Mouse (Mus musculus) gastrocnemius, adult 8-10 months (tissue): ENCODE data around the gene Il2rb. TPM values are rescaled to one million over a fixed set of nuclear protein-coding genes. Genes with fewer than 3 reads are reported as not detected.

Experiments used
- DNase-seq, 2 experiments: peaks; one replicate each; pipeline ENCODE4 v3.0.0; 2022; ENCODE audit warnings: low spot score in 2 of 2
- total RNA-seq, 4 experiments: library from RNA; stranded (reverse); gene quantifications; 2 replicates each; pipeline ENCODE4 v1.2.4; 2022

Gene Il2rb
- total RNA-seq, 4 experiments from 2014 or later, result not detected

GRCm38 (mm10) chr15:78520112-78520715 lies 25.1 kb upstream of the Il2rb start:
- DNase-seq, result peak in 1 of 2 experiments; percentile 53

DNA sequence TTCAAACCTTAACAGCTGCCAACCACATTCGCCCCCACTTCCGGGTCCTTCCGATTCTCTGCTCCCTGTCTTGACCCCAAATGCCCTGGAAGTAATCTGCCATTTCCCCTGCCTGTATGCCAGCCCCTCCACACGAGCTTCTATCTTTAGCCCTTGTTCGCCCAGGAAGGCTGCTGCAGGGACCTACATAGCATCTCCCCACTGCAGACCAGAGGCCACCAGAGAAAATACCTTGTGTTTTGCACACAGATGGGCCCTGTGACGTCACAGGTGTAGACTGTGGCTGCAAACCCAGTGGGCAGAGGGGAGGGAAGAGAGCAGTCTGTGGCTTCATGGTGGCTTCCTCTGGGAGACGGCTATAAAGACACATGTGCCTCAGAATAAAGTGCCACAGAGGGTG lies 23.1 kb upstream of the Il2rb start:
- no peak for DNase-seq

GRCm38 (mm10) chr15:78515759-78516158 lies 20.7 kb upstream of the Il2rb start:
- DNase-seq, result no peak

DNA sequence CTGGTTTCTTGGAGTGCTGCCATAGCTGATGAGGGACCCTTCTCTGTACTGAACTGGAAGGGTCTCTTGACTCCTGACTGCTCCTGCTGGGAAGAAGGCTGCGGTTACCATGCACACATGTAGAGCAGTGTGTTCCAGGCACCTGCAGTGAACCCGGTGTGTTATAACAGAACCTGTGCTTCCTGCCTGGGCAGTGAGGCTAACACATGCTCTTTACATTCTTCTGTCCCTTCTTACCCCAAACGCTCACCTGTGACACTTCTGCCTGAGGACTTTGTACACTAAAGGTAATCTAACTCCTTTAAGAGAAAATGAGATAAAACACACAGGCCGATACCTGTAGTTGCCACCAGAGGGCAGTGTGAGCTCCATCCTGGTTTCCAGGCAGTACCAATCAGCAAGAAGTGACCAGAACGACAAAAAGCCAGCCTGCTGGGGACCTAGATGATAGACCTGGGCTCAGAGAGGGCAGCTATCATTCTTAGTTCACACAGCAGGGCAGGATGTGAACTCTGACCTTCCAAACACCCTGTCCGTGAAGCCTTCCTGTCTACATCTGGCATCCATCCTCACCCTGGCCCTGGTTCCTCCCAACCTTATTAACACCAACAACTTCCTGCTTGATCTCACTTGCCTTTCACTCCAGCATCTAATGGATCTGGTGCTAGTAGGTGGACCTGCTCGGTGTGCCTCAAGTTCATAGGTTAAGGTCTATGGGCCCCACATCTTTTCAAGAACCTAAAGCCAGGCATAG lies 19.5 kb upstream of the Il2rb start:
- peak; percentile 60 to 63 for DNase-seq

GRCm38 (mm10) chr15:78513019-78513418 lies 17.9 kb upstream of the Il2rb start:
- no peak for DNase-seq

DNA sequence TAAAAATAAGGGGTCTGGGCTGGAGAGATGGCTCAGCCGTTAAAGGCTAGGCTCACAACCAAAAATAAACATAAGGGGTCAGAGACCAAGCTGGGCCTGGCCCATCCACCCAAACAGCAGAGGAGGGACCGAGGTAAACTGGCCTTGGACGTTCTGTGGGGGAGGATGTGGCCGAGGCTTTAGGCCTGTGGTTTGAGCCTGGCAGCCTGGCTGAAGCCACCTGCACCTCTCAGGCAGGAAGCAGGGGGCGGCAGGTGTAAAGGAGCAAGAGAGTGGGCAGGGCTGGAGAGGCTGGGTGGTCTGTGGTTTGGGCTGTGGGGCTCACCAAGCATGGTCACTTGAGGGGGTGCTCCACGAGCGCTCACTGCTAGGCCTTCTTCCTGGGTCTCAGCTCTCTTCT lies 16.9 kb upstream of the Il2rb start:
- DNase-seq, result no peak

DNA sequence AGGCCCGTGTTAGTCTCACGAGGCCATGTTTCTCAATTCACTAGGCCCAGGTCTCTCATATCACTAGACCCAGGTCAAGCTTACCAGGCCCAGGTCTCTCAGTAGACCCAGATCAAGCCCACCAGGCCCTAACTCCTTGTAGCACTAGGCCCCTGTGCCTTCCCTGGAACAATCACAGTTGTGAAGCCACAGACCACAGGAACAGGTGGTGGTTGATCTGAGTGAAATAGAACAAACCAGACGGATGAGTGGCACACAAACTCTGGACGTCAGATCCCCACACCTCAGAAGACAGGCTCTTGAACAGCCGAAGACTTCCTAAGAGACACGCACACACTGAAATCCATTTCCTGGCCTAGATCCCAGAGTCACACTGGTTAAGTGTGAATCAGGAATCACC lies 15.7 kb upstream of the Il2rb start:
- DNase-seq, result no peak

DNA sequence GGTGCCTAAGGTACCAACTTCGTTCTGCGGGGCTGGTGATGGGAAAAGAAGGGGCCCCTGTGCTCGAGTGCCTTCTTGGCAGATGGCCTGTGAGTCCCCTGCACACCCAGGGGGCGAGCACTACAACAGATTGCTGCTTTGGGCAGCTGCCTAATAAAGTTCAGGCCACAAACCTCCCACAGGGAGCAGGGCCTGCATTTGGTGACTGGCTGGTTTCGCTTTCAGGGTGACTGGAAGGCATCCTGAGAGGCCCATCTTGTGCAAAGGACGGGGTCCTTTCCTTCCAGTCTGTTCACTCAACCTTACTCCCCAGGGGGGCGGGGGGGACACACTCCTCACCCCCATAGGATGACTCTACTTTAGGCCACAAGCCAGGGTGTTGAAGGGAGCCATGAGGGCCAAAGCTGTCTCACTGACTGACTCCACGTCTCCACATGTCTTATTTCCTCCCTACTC lies 15.1 kb upstream of the Il2rb start:
- no peak for DNase-seq

- no peak for DNase-seq
Measured at GRCm38 (mm10) chr15:78509297-78509899, 14.3 kb upstream of the Il2rb start.

DNA sequence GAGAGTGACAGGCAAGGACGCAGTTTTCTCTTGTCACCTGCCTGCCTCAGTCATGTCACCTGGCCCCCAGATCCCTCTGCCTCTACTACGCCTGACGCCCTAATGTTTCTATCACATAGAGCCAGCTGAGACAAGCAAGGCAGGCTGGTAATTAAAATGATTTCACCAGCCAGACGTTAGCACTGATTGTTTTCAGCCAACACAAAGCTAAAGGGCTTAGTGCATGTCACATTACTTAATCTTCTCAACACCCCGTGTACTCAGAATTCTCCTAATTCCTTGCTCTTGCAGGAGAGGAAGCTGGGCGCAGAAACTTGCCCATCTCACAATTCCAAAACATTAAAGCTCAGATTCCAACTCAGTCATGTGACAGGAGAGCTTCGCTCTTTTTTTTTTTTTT lies 13.4 kb upstream of the Il2rb start:
- no peak for DNase-seq

- DNase-seq, result no peak
Measured at GRCm38 (mm10) chr15:78505541-78505940, 10.5 kb upstream of the Il2rb start.

- DNase-seq, result no peak
Measured at GRCm38 (mm10) chr15:78504816-78505215, 9.7 kb upstream of the Il2rb start.

DNA sequence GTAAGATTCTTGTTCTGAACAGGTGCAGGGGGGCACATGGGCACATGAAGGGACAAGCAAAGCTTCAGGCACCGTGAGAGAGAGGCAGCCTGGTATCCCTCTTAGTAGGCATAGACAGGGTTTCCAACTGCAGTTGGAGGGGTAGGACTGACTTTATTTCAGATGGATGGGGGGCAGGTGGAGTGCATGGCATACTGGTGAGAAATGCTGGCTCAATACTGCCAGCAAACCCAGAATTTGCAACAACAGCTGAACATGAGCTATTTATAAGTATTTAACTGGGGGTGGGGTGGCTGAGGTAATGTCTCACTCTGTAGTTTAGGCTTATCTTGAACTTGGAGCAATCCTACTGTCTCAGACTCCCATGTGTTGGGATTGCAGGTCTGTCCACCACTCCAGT lies 8.9 kb upstream of the Il2rb start:
- no peak for DNase-seq

- DNase-seq, result no peak
Measured at GRCm38 (mm10) chr15:78502437-78503132, 7.5 kb upstream of the Il2rb start.

DNA sequence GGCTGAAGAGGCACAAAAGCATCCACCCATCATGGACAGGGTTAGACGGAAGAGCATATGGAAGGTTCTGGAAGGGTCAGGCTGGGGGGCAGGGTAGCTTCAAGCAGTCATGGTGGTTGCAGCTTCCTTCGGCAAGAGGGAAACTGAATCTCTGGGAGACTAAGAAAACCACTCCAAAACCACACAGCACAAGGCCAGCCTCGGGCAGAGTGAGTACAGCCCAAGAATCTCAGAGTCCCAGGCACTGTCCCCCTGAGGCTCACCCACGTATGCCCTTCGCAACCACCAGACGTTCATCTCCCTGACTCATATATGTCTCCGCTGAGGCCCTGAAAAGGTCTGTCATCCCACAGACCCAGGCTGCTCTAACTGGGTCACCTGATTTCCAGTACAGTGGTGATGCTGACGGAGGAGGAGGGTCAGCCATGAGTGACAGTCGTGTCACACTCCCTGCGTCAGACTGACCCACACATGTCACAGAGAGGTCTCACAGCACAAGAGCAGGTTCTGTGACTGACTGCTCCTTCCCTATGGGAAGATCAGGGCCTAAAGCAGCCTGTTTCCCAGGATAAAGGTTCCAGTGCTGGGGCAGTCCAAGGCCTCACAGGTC lies 1.6 kb downstream of the Il2rb start:
- DNase-seq, result no peak

DNA sequence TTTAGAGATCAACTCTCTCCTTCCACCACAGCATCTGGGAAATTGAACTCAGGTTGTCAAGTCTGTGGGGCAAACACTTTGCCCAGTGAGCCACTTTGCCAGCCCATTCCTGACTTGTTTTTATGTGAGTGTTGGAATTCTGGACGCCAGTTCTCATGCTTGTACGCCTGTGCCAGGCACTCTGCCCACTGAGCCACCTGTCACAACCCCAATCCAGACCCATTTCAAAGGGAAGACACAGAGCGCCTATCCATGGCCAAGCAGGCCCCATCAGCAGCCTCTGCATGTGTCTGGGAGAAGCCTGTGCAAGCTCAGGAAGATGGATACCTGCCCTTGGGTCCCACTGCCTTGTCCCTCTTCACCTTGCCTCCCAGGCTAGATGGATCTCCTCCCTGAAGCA lies 3.8 kb downstream of the Il2rb start:
- no peak for DNase-seq

DNA sequence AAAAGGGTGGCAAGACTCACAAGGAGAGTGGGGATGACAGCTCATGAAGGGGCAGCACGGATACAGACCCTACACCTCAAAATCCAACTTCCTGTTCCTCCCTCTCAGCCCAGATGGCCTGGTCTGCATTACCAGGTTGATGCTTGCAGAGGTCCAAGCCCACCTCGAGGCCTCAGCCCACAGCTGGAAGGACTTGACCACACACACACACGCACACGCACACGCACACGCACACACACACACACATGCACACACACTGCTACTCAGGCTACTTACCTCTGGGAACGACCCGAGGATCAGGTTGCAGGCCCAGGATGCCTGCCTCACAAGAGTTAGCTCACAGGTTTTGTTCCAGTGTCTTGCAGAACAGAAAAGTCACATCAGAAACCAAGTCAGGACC lies 5.2 kb downstream of the Il2rb start:
- DNase-seq, result no peak

DNA sequence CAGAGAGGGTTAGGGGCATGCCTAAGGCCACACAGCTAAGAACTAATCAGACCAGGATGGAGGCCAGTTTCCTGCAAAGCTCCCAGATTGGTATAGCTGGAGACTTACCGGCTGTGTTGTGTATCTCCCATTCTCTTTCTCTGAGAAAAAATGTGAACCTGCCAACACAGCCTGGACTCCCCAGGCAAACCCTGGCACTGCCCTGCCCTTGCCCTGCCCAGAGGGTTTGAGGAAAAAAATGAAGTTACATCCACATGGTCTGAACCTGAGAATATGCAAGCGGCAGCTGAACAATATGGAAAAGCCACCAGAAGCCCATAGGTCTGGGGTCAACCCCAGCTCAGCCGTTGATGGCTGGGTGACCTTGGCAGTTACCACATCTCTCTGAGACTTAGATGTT lies 5.8 kb downstream of the Il2rb start:
- DNase-seq, result no peak

GRCm38 (mm10) chr15:78487066-78487465 lies 8.0 kb downstream of the Il2rb start:
- DNase-seq, result no peak

DNA sequence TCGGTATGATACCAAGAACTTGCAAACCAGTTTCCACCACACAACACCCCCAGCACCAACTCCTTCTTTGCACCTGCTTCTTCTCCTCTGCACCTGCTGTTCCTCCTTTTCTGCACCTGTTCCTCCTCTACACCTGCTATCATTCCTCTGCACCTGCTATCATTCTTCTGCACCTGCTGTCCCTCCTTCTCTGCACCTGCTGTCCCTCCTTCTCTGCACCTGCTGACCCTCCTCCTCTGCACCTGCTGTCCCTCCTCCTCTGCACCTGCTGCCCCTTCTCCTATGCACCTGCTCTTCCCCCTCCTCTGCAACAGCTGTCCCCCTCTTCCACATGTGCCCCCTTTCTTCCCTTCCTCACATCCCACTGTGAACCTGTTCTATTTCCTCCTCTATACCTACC lies 8.5 kb downstream of the Il2rb start:
- DNase-seq, result no peak

GRCm38 (mm10) chr15:78483311-78483710 lies 11.8 kb downstream of the Il2rb start:
- no peak for DNase-seq

DNA sequence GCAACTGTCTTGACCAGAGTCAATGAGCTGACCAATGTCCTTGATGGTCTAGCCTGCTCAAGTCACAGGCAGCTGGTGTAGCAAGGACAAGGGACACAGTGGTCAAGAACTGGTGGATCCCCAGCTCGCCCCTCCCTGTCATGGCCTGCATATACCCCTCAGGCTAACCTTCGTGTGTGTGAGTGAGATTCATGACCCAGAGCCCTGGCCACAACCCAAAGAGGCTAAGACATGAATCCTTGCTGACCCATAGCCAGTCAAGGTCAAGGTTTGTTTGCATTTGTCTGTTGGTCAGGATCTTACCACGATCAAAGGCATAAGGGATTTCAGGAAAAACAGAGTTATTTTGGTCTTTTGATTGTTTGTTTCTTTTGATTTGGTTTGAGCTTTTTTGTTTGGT lies 12.6 kb downstream of the Il2rb start:
- DNase-seq, result no peak
